Mouse (Mus musculus) kidney, postnatal 0 days (tissue): ENCODE measurements around the gene Gm49416. TPM values are rescaled to one million over a fixed set of nuclear protein-coding genes. Genes with fewer than 3 reads are reported as not detected.

ENCODE experiments used
- ATAC-seq: fragments of 200-750 bp; cut with Nextera tagmentation; replicated peaks from 2 replicates; pipeline ENCODE4 v1.8.0; 2017; ENCODE audit warnings: low read depth, moderate number of reproducible peaks, moderate TSS enrichment, moderate library complexity; ENCODE audit not compliant: low FRiP score
- DNase-seq: peaks from one replicate; pipeline ENCODE4 v3.0.0-alpha.2; 2016; ENCODE audit warnings: low spot score
- H3K27ac ChIP-seq: fragments of 300-500 bp; sonication (generic); 2 replicates; pipeline ENCODE4 v1.5.1; 2014; ENCODE audit warnings: mild to moderate bottlenecking
- H3K27me3 ChIP-seq: fragments of 300-500 bp; sonication (generic); 2 replicates; pipeline ENCODE4 v1.6.1; 2014; ENCODE audit warnings: low read length, mixed read lengths; ENCODE audit not compliant: insufficient read depth
- H3K36me3 ChIP-seq: fragments of 300-500 bp; sonication (generic); 2 replicates; pipeline ENCODE4 v1.6.1; 2014; ENCODE audit warnings: low read length, mixed read lengths; ENCODE audit not compliant: insufficient read depth
- H3K4me1 ChIP-seq: fragments of 300-500 bp; sonication (generic); replicated peaks from 2 replicates; pipeline ENCODE4 v1.6.1; 2014; ENCODE audit warnings: antibody characterized with exemption, low read length, mixed read lengths; ENCODE audit not compliant: insufficient read depth
- H3K4me2 ChIP-seq: fragments of 300-500 bp; sonication (generic); 2 replicates; pipeline ENCODE4 v1.6.1; 2014; ENCODE audit warnings: mild to moderate bottlenecking, low read length, moderate library complexity, mixed read lengths
- H3K4me3 ChIP-seq: fragments of 300-500 bp; sonication (generic); replicated peaks from 2 replicates; pipeline ENCODE4 v1.5.1; 2014; ENCODE audit warnings: low read depth, low read length
- H3K9ac ChIP-seq: fragments of 300-500 bp; sonication (generic); 2 replicates; pipeline ENCODE4 v1.6.1; 2014; ENCODE audit warnings: low read depth, low read length
- H3K9me3 ChIP-seq: fragments of 300-500 bp; sonication (generic); replicated peaks from 2 replicates; pipeline ENCODE4 v1.6.1; 2016; ENCODE audit warnings: low read length, inconsistent platforms, mixed read lengths
- CTCF ChIP-seq: IDR thresholded peaks from 2 replicates; pipeline ENCODE4 v1.5.1; 2016; ENCODE audit warnings: antibody characterized with exemption, low read depth, mild to moderate bottlenecking, moderate library complexity
- WGBS: fragments of 180-500 bp; shearing (Covaris S2); extraction: QIAGEN DNeasy Blood & Tissue Kit; methylation state at CpG from one replicate; pipeline ENCODE4 v1.1.7; 2014; 5-methylcytosine and 5-hydroxymethylcytosine counted together
- polyA plus RNA-seq: library from polyadenylated mRNA; unstranded; fragments of >200 nt; fragmentation: Nextera tagmentation; extraction: Ambion mirVana; gene quantifications from 2 replicates; pipeline ENCODE4 v1.2.1, GENCODE M21; 2015

Gene Gm49416
- polyA plus RNA-seq, 1 experiment from 2014 or later = not detected

DNA sequence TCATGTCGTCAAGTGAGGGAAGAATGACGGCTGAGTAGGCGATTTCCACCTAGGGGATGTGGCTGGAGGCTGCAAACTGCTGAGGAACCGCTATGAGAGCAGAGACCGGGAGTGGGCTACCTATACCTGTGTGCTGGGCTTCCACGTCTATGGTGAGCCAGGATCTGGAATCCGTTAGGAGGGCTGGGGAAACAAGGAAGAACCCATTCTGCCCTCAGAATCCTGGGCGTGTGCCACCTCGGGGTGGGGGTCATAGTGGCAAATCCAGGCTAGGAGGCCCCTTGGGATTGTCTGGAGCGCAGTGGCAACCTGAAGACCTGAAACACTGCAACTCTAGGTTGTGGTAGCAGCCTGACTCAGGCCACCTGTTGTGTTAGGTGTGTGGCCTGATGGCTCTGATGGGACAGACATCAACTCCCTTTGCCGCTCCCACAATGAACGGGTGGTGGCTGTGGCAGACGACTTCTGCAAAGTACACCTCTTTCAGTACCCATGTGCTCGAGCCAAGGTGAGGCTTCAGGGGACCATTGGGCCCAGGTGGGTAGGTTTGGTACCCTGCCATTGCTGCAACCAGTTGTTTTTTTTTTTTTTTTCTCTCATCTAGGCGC, 51.9 kb downstream of the Gm49416 start:
- Histone ChIP-seq H3K4me2 (no peak overlapping the region), H3K27ac (no peak overlapping the region), H3K9ac (peak overlapping the region; percentile 99; the same call in 1 of the 2 replicates), H3K9me3 (no peaks in the 10 kb centered on the region), H3K27me3 (no peaks in the 10 kb centered on the region), H3K36me3 (peaks cover 31% of the 10 kb centered on the region), H3K4me1 (peaks cover 9% of the 10 kb centered on the region; the same call in 1 of the 2 replicates), H3K4me3 (no peak overlapping the region)
- DNase-seq = no peak
- no peak for TF ChIP-seq CTCF
- WGBS = 78% methylated on average over 15 of the region's 15 CpGs
- no peak for ATAC-seq

DNA sequence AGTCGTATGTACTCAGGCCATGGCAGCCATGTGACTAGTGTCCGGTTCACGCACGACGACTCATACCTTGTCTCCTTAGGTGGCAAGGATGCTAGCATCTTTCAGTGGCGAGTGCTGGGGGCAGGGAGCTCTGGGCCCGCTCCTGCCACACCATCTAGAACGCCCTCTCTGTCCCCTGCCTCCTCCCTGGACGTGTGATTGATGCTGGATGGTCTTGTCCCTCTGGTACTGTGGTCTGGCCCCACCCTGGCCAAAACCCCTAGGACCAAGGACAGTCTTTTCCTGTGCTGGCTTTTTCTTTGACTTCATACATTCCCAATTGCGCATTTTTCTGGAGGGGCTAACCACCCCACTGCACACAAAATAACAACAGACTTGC, 52.4 kb downstream of the Gm49416 start:
- peak overlapping the region; percentile 96 for H3K4me3 ChIP-seq
- H3K9ac ChIP-seq = peak overlapping the region; percentile 99
- no peaks in the 10 kb centered on the region for H3K9me3 ChIP-seq
- ATAC-seq = no peak
- H3K27ac ChIP-seq = peak overlapping the region; percentile 99
- H3K36me3 ChIP-seq = peaks cover 36% of the 10 kb centered on the region
- peaks cover 9% of the 10 kb centered on the region; the same call in 1 of the 2 replicates for H3K4me1 ChIP-seq
- WGBS = 26% methylated on average over 10 of the region's 10 CpGs
- no peak for TF ChIP-seq CTCF
- no peak for DNase-seq
- H3K4me2 ChIP-seq = peak overlapping the region; percentile 80
- no peaks in the 10 kb centered on the region for H3K27me3 ChIP-seq

DNA sequence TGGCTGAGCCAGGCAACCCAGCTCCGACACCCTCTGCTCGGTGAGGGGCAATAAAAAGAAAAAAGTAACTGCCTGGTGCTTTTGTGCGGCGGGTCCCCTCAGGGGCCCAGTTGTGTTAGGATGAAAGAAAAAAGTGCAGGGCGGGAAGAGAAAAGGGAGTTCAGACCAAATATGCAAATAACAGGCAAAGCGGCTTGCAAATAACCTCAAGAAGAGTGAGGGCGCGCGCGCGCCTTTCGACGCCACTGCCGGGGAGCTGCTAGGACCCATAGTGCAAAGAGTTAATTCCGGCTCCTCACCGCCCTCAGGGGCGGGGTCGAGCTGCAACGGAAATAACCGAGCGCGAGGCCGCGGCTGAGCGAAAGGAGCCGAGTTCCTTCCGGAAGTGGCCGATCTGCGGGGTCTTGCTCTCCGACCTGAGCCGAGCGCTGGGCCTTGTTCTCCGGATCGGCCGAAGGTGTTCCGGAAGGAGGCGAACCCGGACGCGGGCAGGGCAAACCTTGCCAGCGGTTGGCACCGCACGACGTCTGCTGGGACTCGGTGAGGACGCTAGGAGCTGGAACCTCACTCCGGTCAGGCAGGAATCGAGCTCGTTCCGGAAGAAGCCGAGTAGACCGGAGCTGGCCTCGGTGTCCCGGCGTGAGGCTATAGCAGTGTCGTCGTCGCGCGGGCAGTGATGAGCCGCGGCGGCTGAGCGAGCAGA, 52.9 kb downstream of the Gm49416 start, which contains the start of gene Mta2:
TSS of gene Mta2 (plus strand) at position 361 of the 703 bp plus-strand sequence.
- peak within 1 kb of the TSS; percentile 99 for H3K27ac ChIP-seq
- peak; percentile 94 for ATAC-seq

DNA sequence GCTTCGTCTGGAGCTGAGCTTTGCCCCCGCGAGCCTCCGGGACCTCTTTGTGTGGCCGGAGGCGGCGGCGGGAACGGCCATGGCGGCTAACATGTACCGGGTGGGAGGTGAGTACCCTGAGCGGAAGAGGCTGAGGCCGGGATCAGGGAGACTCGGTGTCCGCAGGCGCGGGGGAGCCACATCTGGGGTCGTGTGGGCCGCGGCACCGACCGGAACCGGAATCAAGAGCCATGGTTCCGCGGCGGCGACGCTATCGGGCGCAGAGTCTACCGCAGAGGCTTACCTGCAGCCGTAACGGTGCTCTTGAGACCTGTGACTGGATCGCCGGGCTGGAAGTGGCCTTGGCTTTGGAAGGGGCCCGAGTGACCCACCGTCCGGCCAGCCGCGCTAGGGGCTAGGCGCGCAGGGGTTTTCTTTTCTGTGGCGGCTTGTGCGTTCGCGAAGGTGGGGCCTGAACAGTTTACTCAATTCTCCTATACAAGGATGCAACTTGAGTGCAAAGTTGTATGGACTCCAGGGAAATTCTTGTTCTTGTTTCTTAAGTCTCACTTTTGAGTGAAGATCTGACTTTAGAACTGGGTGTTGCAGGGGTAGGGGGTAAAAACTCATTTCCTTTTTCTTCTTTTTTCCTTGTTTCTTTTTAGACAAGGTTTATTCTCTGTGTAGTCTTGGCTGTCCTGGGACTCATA, 53.7 kb downstream of the Gm49416 start:
- peak; percentile 50 for ATAC-seq
- TF ChIP-seq CTCF = no peak
- Histone ChIP-seq H3K9me3 (no peaks in the 10 kb centered on the region), H3K9ac (peak overlapping the region; percentile 99), H3K4me3 (peak overlapping the region; percentile 96), H3K27ac (peak overlapping the region; percentile 99), H3K36me3 (peaks cover 42% of the 10 kb centered on the region), H3K27me3 (no peaks in the 10 kb centered on the region), H3K4me1 (peaks cover 9% of the 10 kb centered on the region; the same call in 1 of the 2 replicates), H3K4me2 (peak overlapping the region; percentile 80)
- WGBS = under 1% methylated on average over 44 of the region's 46 CpGs
- DNase-seq = peak; percentile 71

More for the DNA sequence above, 52.9 kb downstream of the Gm49416 start, which contains the start of gene Mta2:
- peak; percentile 36 for TF ChIP-seq CTCF
- Histone ChIP-seq H3K27me3 (no peaks in the 10 kb centered on the region), H3K9ac (peak within 1 kb of the TSS; percentile 99), H3K4me2 (peak within 1 kb of the TSS; percentile 80), H3K4me3 (peak within 1 kb of the TSS; percentile 96), H3K9me3 (no peaks in the 10 kb centered on the region), H3K36me3 (peaks cover 38% of the 10 kb centered on the region), H3K4me1 (peaks cover 9% of the 10 kb centered on the region; the same call in 1 of the 2 replicates)
- DNase-seq = peak; percentile 99
- under 1% methylated on average over 63 of the region's 64 CpGs for WGBS

DNA sequence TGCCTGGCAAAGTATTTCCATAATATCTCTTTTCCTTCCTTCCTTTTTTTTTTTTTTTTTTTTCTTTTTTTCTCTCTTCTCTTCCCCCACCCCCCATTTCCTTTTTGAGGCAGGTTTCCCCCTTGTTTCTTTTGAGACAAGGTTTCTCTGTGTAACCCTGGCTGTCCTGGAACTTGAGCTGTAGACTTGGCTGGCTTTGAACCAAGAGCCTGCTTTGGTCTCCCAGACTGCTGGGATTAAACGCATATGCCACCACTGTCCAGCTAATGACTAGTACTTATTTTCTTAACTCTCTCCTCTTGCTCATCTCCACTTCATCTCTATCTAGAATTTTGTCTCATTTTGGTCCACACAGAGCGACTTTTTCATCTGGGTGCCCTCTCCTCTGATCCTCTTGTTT, 54.3 kb downstream of the Gm49416 start:
- no peak for TF ChIP-seq CTCF
- DNase-seq (no peak), ATAC-seq (no peak)
- H3K4me1 ChIP-seq = peaks cover 9% of the 10 kb centered on the region; the same call in 1 of the 2 replicates
- H3K9ac ChIP-seq = peak overlapping the region; percentile 99
- H3K4me3 ChIP-seq = peak overlapping the region; percentile 96
- no peaks in the 10 kb centered on the region for H3K9me3 ChIP-seq
- peak overlapping the region; percentile 80 for H3K4me2 ChIP-seq
- WGBS = 51% methylated on average over 2 of the region's 2 CpGs
- H3K27ac ChIP-seq = no peak overlapping the region
- peaks cover 44% of the 10 kb centered on the region for H3K36me3 ChIP-seq
- no peaks in the 10 kb centered on the region for H3K27me3 ChIP-seq

DNA sequence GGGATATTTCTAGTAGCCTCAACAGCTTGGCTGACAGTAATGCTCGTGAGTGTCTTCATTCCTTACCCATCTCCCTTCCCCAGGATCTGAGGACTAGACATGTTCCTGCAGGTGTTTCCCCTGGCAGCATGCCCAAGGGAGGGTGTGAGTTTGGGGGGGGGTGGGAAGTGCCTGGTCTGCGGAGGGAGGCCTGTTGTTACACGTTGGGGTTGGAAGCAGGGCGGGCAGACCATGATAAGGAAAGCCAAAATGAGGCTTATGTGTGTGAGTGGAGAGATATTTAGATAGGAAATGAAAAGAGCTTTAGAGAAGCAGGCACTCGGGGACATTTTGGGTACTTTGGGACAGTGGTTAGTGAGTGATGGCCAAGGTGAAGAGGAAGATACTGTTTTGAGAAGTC, 55.3 kb downstream of the Gm49416 start:
- no peak overlapping the region for H3K27ac ChIP-seq
- peak; percentile 22 for DNase-seq
- H3K4me3 ChIP-seq = 0 out of 2 replicates have a peak overlapping the region, but pooled peaks have one; percentile 7
- TF ChIP-seq CTCF = no peak
- no peaks in the 10 kb centered on the region for H3K27me3 ChIP-seq
- H3K9ac ChIP-seq = peak overlapping the region; percentile 40; the same call in 1 of the 2 replicates
- peaks cover 9% of the 10 kb centered on the region; the same call in 1 of the 2 replicates for H3K4me1 ChIP-seq
- ATAC-seq = no peak
- WGBS = 51% methylated on average over 5 of the region's 5 CpGs
- no peaks in the 10 kb centered on the region for H3K9me3 ChIP-seq
- H3K36me3 ChIP-seq = peaks cover 45% of the 10 kb centered on the region
- H3K4me2 ChIP-seq = peak overlapping the region; percentile 80
